Mouse (Mus musculus): ENCODE data around the gene Cenpu. TPM values are rescaled to one million over a fixed set of nuclear protein-coding genes. Genes with fewer than 3 reads are reported as not detected.

Gene Cenpu
- polyA plus RNA-seq, 1 experiment from 2014 or later = 8.8 TPM

GRCm38 (mm10) chr8:46600959-46601707 lies 49.3 kb downstream of the Cenpu start:
- ATAC-seq = no peak
- Histone ChIP-seq H3K4me2 (ENCODE audit: low read length) (no peak overlapping the region), H3K4me1 (replicated peaks; ENCODE audit: control insufficient read depth, insufficient read depth, low read length) (no peaks in the 10 kb centered on the region), H3K9ac (replicated peaks; ENCODE audit: low read depth, low read length) (no peak overlapping the region), H3K9me3 (ENCODE audit: control insufficient read depth, low read length) (no peaks in the 10 kb centered on the region), H3K27ac (ENCODE audit: low read length) (no peak overlapping the region), H3K4me3 (replicated peaks; ENCODE audit: low read length) (no peak overlapping the region), H3K36me3 (ENCODE audit: control insufficient read depth, insufficient read depth) (no peaks in the 10 kb centered on the region), H3K27me3 (replicated peaks; ENCODE audit: control insufficient read depth, insufficient read depth, low read length) (no peaks in the 10 kb centered on the region)
- 71% methylated on average over 10 of the region's 10 CpGs for WGBS

- Histone ChIP-seq H3K27me3 (replicated peaks; ENCODE audit: control insufficient read depth, insufficient read depth, low read length) (no peaks in the 10 kb centered on the region), H3K4me2 (ENCODE audit: low read length) (no peak overlapping the region), H3K4me3 (replicated peaks; ENCODE audit: low read length) (no peak overlapping the region), H3K9ac (replicated peaks; ENCODE audit: low read depth, low read length) (no peak overlapping the region), H3K27ac (ENCODE audit: low read length) (no peak overlapping the region), H3K4me1 (replicated peaks; ENCODE audit: control insufficient read depth, insufficient read depth, low read length) (no peaks in the 10 kb centered on the region), H3K9me3 (ENCODE audit: control insufficient read depth, low read length) (no peaks in the 10 kb centered on the region), H3K36me3 (ENCODE audit: control insufficient read depth, insufficient read depth) (no peaks in the 10 kb centered on the region)
- no peak for ATAC-seq
- 89% methylated on average over 5 of the region's 5 CpGs for WGBS
Observed at GRCm38 (mm10) chr8:46603587-46603986, 51.8 kb downstream of the Cenpu start.

DNA sequence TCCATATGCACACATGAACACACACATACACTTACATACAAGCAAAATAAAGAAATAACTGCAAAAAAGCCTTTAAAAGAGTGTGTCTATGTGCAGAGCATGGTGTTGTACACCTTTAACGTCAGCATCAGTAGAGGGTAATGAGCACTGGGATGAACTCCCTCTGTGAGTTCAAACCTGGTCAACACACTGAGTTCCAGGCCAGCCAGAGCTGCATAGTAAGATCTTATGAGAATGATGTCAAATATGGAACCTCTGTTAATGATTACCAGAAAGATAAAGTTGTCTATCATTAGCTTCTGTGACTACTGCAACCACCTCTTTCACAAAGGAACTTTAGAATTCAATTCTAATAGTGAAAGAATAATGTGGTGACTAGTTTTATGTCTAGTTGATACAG lies 55.1 kb downstream of the Cenpu start:
- no peaks in the 10 kb centered on the region for H3K27me3 ChIP-seq (replicated peaks; ENCODE audit: control insufficient read depth, insufficient read depth, low read length)
- WGBS = 86% methylated on average over 1 of the region's 1 CpGs
- H3K9me3 ChIP-seq (ENCODE audit: control insufficient read depth, low read length) = no peaks in the 10 kb centered on the region
- no peak overlapping the region for H3K9ac ChIP-seq (replicated peaks; ENCODE audit: low read depth, low read length)
- ATAC-seq = no peak
- H3K36me3 ChIP-seq (ENCODE audit: control insufficient read depth, insufficient read depth) = no peaks in the 10 kb centered on the region
- no peak overlapping the region for H3K27ac ChIP-seq (ENCODE audit: low read length)
- H3K4me3 ChIP-seq (replicated peaks; ENCODE audit: low read length) = no peak overlapping the region
- no peak overlapping the region for H3K4me2 ChIP-seq (ENCODE audit: low read length)
- H3K4me1 ChIP-seq (replicated peaks; ENCODE audit: control insufficient read depth, insufficient read depth, low read length) = no peaks in the 10 kb centered on the region

GRCm38 (mm10) chr8:46611557-46611956 lies 59.7 kb downstream of the Cenpu start:
- Histone ChIP-seq H3K27me3 (replicated peaks; ENCODE audit: control insufficient read depth, insufficient read depth, low read length) (no peaks in the 10 kb centered on the region), H3K36me3 (ENCODE audit: control insufficient read depth, insufficient read depth) (no peaks in the 10 kb centered on the region), H3K9ac (replicated peaks; ENCODE audit: low read depth, low read length) (no peak overlapping the region), H3K9me3 (ENCODE audit: control insufficient read depth, low read length) (no peaks in the 10 kb centered on the region), H3K4me3 (replicated peaks; ENCODE audit: low read length) (no peak overlapping the region), H3K4me1 (replicated peaks; ENCODE audit: control insufficient read depth, insufficient read depth, low read length) (peaks cover 3% of the 10 kb centered on the region; the same call in 1 of the 2 replicates), H3K27ac (ENCODE audit: low read length) (no peak overlapping the region), H3K4me2 (ENCODE audit: low read length) (no peak overlapping the region)
- 95% methylated on average over 8 of the region's 8 CpGs for WGBS
- ATAC-seq = no peak

DNA sequence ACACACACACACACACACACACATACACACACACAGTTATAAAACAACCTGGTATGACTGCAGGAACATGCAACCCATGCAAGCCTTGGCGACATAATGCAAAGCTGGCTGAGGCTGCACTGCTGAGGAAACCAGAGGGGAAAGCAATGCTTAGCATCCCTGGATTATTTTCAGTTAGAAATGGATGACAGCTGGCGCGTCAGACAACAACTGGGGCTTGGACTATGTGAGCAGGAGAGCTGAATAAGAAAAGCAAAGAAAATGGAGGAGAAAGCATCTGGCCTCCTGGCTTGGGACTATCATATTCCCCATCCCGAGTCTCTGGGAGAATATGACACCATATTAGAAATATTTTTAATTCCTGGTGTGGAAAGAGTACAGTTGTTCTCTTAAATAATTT lies 61.1 kb downstream of the Cenpu start:
- H3K4me2 ChIP-seq (ENCODE audit: low read length) = no peak overlapping the region
- no peaks in the 10 kb centered on the region for H3K9me3 ChIP-seq (ENCODE audit: control insufficient read depth, low read length)
- no peak overlapping the region for H3K4me3 ChIP-seq (replicated peaks; ENCODE audit: low read length)
- no peak overlapping the region for H3K9ac ChIP-seq (replicated peaks; ENCODE audit: low read depth, low read length)
- H3K27ac ChIP-seq (ENCODE audit: low read length) = no peak overlapping the region
- H3K27me3 ChIP-seq (replicated peaks; ENCODE audit: control insufficient read depth, insufficient read depth, low read length) = no peaks in the 10 kb centered on the region
- H3K36me3 ChIP-seq (ENCODE audit: control insufficient read depth, insufficient read depth) = no peaks in the 10 kb centered on the region
- 87% methylated on average over 4 of the region's 4 CpGs for WGBS
- ATAC-seq = no peak
- H3K4me1 ChIP-seq (replicated peaks; ENCODE audit: control insufficient read depth, insufficient read depth, low read length) = peaks cover 3% of the 10 kb centered on the region; the same call in 1 of the 2 replicates

DNA sequence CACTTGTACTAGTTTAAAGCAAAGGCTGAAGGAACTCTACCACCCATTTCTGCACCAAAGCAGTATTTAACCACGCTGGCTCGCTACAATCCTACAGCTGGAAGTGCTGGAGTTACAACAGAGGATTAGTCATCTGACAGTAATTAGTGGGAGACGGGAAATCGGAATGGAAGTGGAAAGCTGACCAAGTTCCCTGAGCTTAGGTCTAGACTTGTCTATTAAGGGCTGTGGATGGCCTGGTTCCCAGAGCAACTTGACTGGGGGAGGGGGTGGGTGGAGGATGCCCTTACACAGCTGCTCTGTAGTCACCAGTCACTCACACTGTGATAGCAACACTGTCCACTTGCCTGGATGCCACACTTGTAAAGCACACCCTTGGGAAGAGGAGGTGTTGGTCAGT lies 61.5 kb downstream of the Cenpu start:
- no peaks in the 10 kb centered on the region for H3K9me3 ChIP-seq (ENCODE audit: control insufficient read depth, low read length)
- no peak overlapping the region for H3K27ac ChIP-seq (ENCODE audit: low read length)
- 42% methylated on average over 4 of the region's 4 CpGs for WGBS
- H3K9ac ChIP-seq (replicated peaks; ENCODE audit: low read depth, low read length) = no peak overlapping the region
- no peaks in the 10 kb centered on the region for H3K36me3 ChIP-seq (ENCODE audit: control insufficient read depth, insufficient read depth)
- no peaks in the 10 kb centered on the region for H3K27me3 ChIP-seq (replicated peaks; ENCODE audit: control insufficient read depth, insufficient read depth, low read length)
- no peak for ATAC-seq
- no peak overlapping the region for H3K4me2 ChIP-seq (ENCODE audit: low read length)
- H3K4me3 ChIP-seq (replicated peaks; ENCODE audit: low read length) = no peak overlapping the region
- H3K4me1 ChIP-seq (replicated peaks; ENCODE audit: control insufficient read depth, insufficient read depth, low read length) = peaks cover 3% of the 10 kb centered on the region; the same call in 1 of the 2 replicates

DNA sequence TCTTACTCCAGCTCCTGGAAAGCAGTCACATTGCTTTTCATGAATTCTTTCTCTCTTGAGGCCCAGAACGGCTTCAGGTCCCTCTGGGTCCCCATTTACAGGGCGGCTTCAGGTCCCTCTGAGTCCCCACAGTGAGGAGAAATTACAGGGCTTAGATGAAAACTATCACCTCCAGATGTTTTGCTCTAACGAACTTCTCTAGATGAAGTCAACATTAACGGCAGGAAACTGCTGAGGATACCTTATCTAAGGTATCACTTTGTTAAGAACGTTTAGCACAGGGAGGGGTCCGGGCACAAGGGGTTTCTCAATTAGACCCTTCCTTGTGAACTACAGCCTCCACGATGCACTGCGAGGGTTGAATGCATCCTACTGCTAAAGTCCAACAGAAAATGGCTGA lies 64.1 kb downstream of the Cenpu start:
- Histone ChIP-seq H3K27me3 (replicated peaks; ENCODE audit: control insufficient read depth, insufficient read depth, low read length) (no peaks in the 10 kb centered on the region), H3K9ac (replicated peaks; ENCODE audit: low read depth, low read length) (no peak overlapping the region), H3K4me2 (ENCODE audit: low read length) (no peak overlapping the region), H3K27ac (ENCODE audit: low read length) (no peak overlapping the region), H3K4me1 (replicated peaks; ENCODE audit: control insufficient read depth, insufficient read depth, low read length) (peaks cover 19% of the 10 kb centered on the region), H3K9me3 (ENCODE audit: control insufficient read depth, low read length) (no peaks in the 10 kb centered on the region), H3K36me3 (ENCODE audit: control insufficient read depth, insufficient read depth) (no peaks in the 10 kb centered on the region), H3K4me3 (replicated peaks; ENCODE audit: low read length) (no peak overlapping the region)
- 91% methylated on average over 8 of the region's 8 CpGs for WGBS
- no peak for ATAC-seq

- Histone ChIP-seq H3K4me3 (replicated peaks; ENCODE audit: low read length) (peak within 1 kb of the TSS; percentile 93), H3K27me3 (replicated peaks; ENCODE audit: control insufficient read depth, insufficient read depth, low read length) (no peaks in the 10 kb centered on the region), H3K9me3 (ENCODE audit: control insufficient read depth, low read length) (no peaks in the 10 kb centered on the region), H3K4me1 (replicated peaks; ENCODE audit: control insufficient read depth, insufficient read depth, low read length) (peaks cover 19% of the 10 kb centered on the region), H3K27ac (ENCODE audit: low read length) (peak within 1 kb of the TSS; percentile 97), H3K4me2 (ENCODE audit: low read length) (peak within 1 kb of the TSS; percentile 67), H3K9ac (replicated peaks; ENCODE audit: low read depth, low read length) (peak within 1 kb of the TSS; percentile 97), H3K36me3 (ENCODE audit: control insufficient read depth, insufficient read depth) (no peaks in the 10 kb centered on the region)
- peak; percentile 98 for ATAC-seq
- 2% methylated on average over 54 of the region's 54 CpGs for WGBS
Observed at GRCm38 (mm10) chr8:46616879-46617689, 65.3 kb downstream of the Cenpu start, which contains the start of the genes Primpol and Casp3. TSS of gene Primpol (minus strand) at chr8:46617212. TSS of gene Casp3 (plus strand) at chr8:46617291.
